Mouse (Mus musculus) CH12.LX (cell line): ENCODE data around the gene Gm45837.

ENCODE experiments used
- CHD2 ChIP-seq: IDR thresholded peaks from 2 replicates; pipeline ENCODE4 v1.6.1; 2011; ENCODE audit warnings: low read length, improper control_type of control experiment
- CTCF ChIP-seq, 2 experiments: IDR thresholded peaks in 1 of 2; conservative IDR thresholded peaks in 1 of 2; 2 replicates each; pipeline ENCODE4 v1.5.1; 2011 to 2012; ENCODE audit warnings: low read depth in 2 of 2, low read length in 2 of 2, improper control_type of control experiment in 1 of 2, inconsistent platforms in 1 of 2, mild to moderate bottlenecking in 1 of 2, moderate library complexity in 1 of 2
- E2F4 ChIP-seq: IDR thresholded peaks from 2 replicates; pipeline ENCODE4 v1.6.1; 2011; ENCODE audit warnings: low read depth, low read length, improper control_type of control experiment; ENCODE audit not compliant: insufficient replicate concordance
- IRF4 ChIP-seq: IDR thresholded peaks from 2 replicates; pipeline ENCODE4 v1.6.1; 2014; ENCODE audit warnings: low read depth, mild to moderate bottlenecking, inconsistent platforms, low read length, improper control_type of control experiment
- NRF1 ChIP-seq: IDR thresholded peaks from 2 replicates; pipeline ENCODE4 v1.6.1; 2014; ENCODE audit warnings: low read depth, mild to moderate bottlenecking, inconsistent platforms, low read length, improper control_type of control experiment, moderate library complexity
- POLR2A ChIP-seq: IDR thresholded peaks from 2 replicates; pipeline ENCODE4 v1.6.1; 2011; ENCODE audit warnings: low read depth, mild to moderate bottlenecking, improper control_type of control experiment, low read length
- SMC3 ChIP-seq: IDR thresholded peaks from 2 replicates; pipeline ENCODE4 v1.6.1; 2011; ENCODE audit warnings: low read depth, low read length, improper control_type of control experiment
- USF2 ChIP-seq: conservative IDR thresholded peaks from 2 replicates; pipeline ENCODE4 v1.6.1; 2011; ENCODE audit warnings: low read depth, low read length, improper control_type of control experiment

- TF ChIP-seq POLR2A (no peak), E2F4 (no peak), IRF4 (no peak), CTCF (conservative IDR thresholded peaks at IDR 0.05 in 1 of 2, IDR thresholded peaks at IDR 0.05 in 1 of 2; ENCODE audit: low read depth in 2 of 2, low read length in 2 of 2) (no peak), USF2 (no peak), SMC3 (no peak), CHD2 (no peak), NRF1 (no peak)
Measured at GRCm38 (mm10) chr7:101381512-101381911, 29.2 kb upstream of the Gm45837 start.
